Mouse (Mus musculus): ENCODE data around the gene Runx1.

- TF ChIP-seq TAL1 (IDR thresholded peaks at IDR 0.05; ENCODE audit: low read length) (no peak), GATA1 (IDR thresholded peaks at IDR 0.05; ENCODE audit: low read length) (no peak)
These were observed 81.7 kb downstream of the Runx1 start for GRCm38 (mm10) chr16:92744172-92744777.

All from erythroblast, embryonic 14.5 days (primary cell).